Mouse (Mus musculus) myocyte (in vitro differentiated cells): ENCODE measurements at regions not wholly inside any gene's neighbourhood (a gene's known extent, or its start where the extent isn't known, plus 50 kb on each side); places are given as distances from the start of the nearest gene placed in this dataset.

Experiments used
- MYOD1 ChIP-seq, 3 experiments: IDR thresholded peaks; one replicate each; pipeline ENCODE4 v1.6.1; 2011; ENCODE audit warnings: control low read depth in 2 of 3, low read depth in 2 of 3, mild to moderate bottlenecking in 2 of 3, moderate library complexity in 1 of 3; ENCODE audit not compliant: insufficient read length in 2 of 3, control insufficient read depth in 1 of 3
- POLR2A ChIP-seq: IDR thresholded peaks from one replicate; pipeline ENCODE4 v1.6.1; 2011; ENCODE audit warnings: low read depth, mild to moderate bottlenecking, control low read depth, moderate library complexity; ENCODE audit not compliant: insufficient read length
- REST ChIP-seq: IDR thresholded peaks from one replicate; pipeline ENCODE4 v1.6.1; 2011; ENCODE audit warnings: mild to moderate bottlenecking, control low read depth, moderate library complexity; ENCODE audit not compliant: insufficient read depth, insufficient read length

DNA sequence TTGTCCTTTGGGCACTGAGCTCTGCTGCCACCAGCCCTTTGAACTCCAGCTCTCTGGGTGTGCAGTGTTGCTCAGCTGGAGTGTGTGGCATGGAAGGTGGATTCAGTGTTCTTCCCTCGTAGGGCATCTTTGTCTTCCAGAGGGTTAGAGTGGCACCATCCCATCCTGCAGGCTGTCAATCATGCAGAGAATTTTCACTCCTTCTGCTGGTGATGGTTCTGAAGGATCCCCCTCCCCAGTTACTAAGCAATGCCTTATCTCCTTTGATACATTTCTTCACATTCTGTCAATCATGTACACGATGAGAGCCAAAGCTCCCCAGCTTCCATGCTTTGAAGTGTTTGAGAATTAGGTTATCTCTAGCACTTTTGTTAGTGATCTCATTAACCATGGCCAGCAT lies 84.0 kb downstream of the Cxcl12 start:
- no peak for TF ChIP-seq POLR2A
- no peak for TF ChIP-seq REST
- TF ChIP-seq MYOD1 (IDR thresholded peaks at IDR 0.05; ENCODE audit: control insufficient read depth in 1 of 3, insufficient read length in 2 of 3, low read depth in 2 of 3): no peak
